Mouse (Mus musculus) C2C12 (cell line): ENCODE data around the gene Dcdc2a. TPM values are rescaled to one million over a fixed set of nuclear protein-coding genes. Genes with fewer than 3 reads are reported as not detected.

ENCODE experiments used
- H3K27me3 ChIP-seq: one replicate; pipeline ENCODE4 v1.6.1; 2011; ENCODE audit not compliant: control insufficient read depth, insufficient read depth, insufficient read length
- H3K36me3 ChIP-seq: one replicate; pipeline ENCODE4 v1.6.1; 2011; ENCODE audit not compliant: control insufficient read depth, insufficient read depth
- H3K4me3 ChIP-seq: one replicate; pipeline ENCODE4 v1.5.1; 2011; ENCODE audit warnings: mild to moderate bottlenecking, control low read depth; ENCODE audit not compliant: poor library complexity, insufficient read depth, severe bottlenecking
- H3K79me2 ChIP-seq: one replicate; pipeline ENCODE4 v1.6.1; 2011; ENCODE audit not compliant: control insufficient read depth, insufficient read depth
- H3K79me3 ChIP-seq: one replicate; pipeline ENCODE4 v1.6.1; 2011; ENCODE audit warnings: low read depth, control low read depth
- H3ac ChIP-seq: one replicate; pipeline ENCODE3; 2011; ENCODE audit warnings: low read depth; ENCODE audit not compliant: control insufficient read depth, insufficient read length
- CEBPB ChIP-seq: IDR thresholded peaks from one replicate; pipeline ENCODE4 v1.6.1; 2011; ENCODE audit warnings: low read depth, mild to moderate bottlenecking, control low read depth, moderate library complexity
- CTCF ChIP-seq: IDR thresholded peaks from one replicate; pipeline ENCODE4 v1.5.1; 2011; ENCODE audit not compliant: control insufficient read depth, insufficient read depth, insufficient read length
- FOSL1 ChIP-seq: IDR thresholded peaks from one replicate; pipeline ENCODE4 v1.8.0; 2011; ENCODE audit warnings: mild to moderate bottlenecking, low read length; ENCODE audit not compliant: poor library complexity, insufficient read depth, severe bottlenecking
- MAX ChIP-seq: IDR thresholded peaks from one replicate; pipeline ENCODE4 v1.6.1; 2011; ENCODE audit warnings: mild to moderate bottlenecking, control low read depth
- MYOD1 ChIP-seq: IDR thresholded peaks from one replicate; pipeline ENCODE4 v1.6.1; 2011; ENCODE audit warnings: low read depth; ENCODE audit not compliant: control insufficient read depth, insufficient read length
- MYOG ChIP-seq: IDR thresholded peaks from one replicate; pipeline ENCODE4 v1.6.1; 2011; ENCODE audit not compliant: control insufficient read depth, insufficient read length; ENCODE audit errors: extremely low read depth
- USF1 ChIP-seq: IDR thresholded peaks from one replicate; pipeline ENCODE4 v1.6.1; 2011; ENCODE audit warnings: low read depth, mild to moderate bottlenecking, control low read depth, moderate library complexity
- polyA plus RNA-seq: library from polyadenylated mRNA; unstranded; fragments of >200 nt; fragmentation: generic; extraction: Trizol; gene quantifications from one replicate; pipeline ENCODE4 v1.2.1, GENCODE M21; 2012; ENCODE audit warnings: missing spikeins

Gene Dcdc2a
- polyA plus RNA-seq, 1 experiment: not detected

- Histone ChIP-seq H3K79me3 (no peaks in the 10 kb centered on the region), H3K79me2 (no peaks in the 10 kb centered on the region), H3K4me3 (no peak overlapping the region), H3K27me3 (peaks cover 27% of the 10 kb centered on the region), H3K36me3 (no peaks in the 10 kb centered on the region), H3ac (no peak overlapping the region)
- TF ChIP-seq MYOD1: no peak
- no peak for TF ChIP-seq FOSL1
- TF ChIP-seq CTCF: no peak
- no peak for TF ChIP-seq CEBPB
- no peak for TF ChIP-seq MYOG
- no peak for TF ChIP-seq MAX
- TF ChIP-seq USF1: no peak
These were observed 671 bp upstream of the Dcdc2a start for GRCm38 (mm10) chr13:25055111-25055554.

GRCm38 (mm10) chr13:25066659-25067058 is 10.9 kb downstream of the Dcdc2a start:
- no peak for TF ChIP-seq CEBPB
- no peak for TF ChIP-seq USF1
- no peak for TF ChIP-seq CTCF
- no peak overlapping the region for H3K4me3 ChIP-seq
- H3K27me3 ChIP-seq: no peaks in the 10 kb centered on the region
- no peaks in the 10 kb centered on the region for H3K36me3 ChIP-seq
- no peaks in the 10 kb centered on the region for H3K79me3 ChIP-seq
- H3ac ChIP-seq: no peak overlapping the region
- H3K79me2 ChIP-seq: no peaks in the 10 kb centered on the region

- Histone ChIP-seq H3K27me3 (no peaks in the 10 kb centered on the region), H3K79me2 (no peaks in the 10 kb centered on the region), H3ac (no peak overlapping the region), H3K79me3 (no peaks in the 10 kb centered on the region), H3K4me3 (no peak overlapping the region), H3K36me3 (no peaks in the 10 kb centered on the region)
- no peak for TF ChIP-seq CTCF
- no peak for TF ChIP-seq CEBPB
These were observed 11.4 kb downstream of the Dcdc2a start for GRCm38 (mm10) chr13:25067183-25067582.

- TF ChIP-seq MYOG (no peak), CEBPB (no peak), FOSL1 (no peak)
- no peak overlapping the region for H3K4me3 ChIP-seq
- H3K36me3 ChIP-seq: no peaks in the 10 kb centered on the region
- no peaks in the 10 kb centered on the region for H3K27me3 ChIP-seq
- H3K79me3 ChIP-seq: no peaks in the 10 kb centered on the region
- no peaks in the 10 kb centered on the region for H3K79me2 ChIP-seq
- no peak overlapping the region for H3ac ChIP-seq
These were observed 14.0 kb downstream of the Dcdc2a start for GRCm38 (mm10) chr13:25069765-25070164.

GRCm38 (mm10) chr13:25070791-25071190 is 15.0 kb downstream of the Dcdc2a start:
- Histone ChIP-seq H3K4me3 (no peak overlapping the region), H3K79me2 (no peaks in the 10 kb centered on the region), H3K27me3 (no peaks in the 10 kb centered on the region), H3K79me3 (no peaks in the 10 kb centered on the region), H3K36me3 (no peaks in the 10 kb centered on the region), H3ac (no peak overlapping the region)
- TF ChIP-seq MYOG (no peak), MAX (no peak), CTCF (no peak), MYOD1 (no peak), CEBPB (no peak), FOSL1 (no peak), USF1 (no peak)

GRCm38 (mm10) chr13:25077262-25077661 is 21.5 kb downstream of the Dcdc2a start:
- Histone ChIP-seq H3ac (no peak overlapping the region), H3K27me3 (peaks cover 5% of the 10 kb centered on the region)

More at GRCm38 (mm10) chr13:25077262-25077661, 21.5 kb downstream of the Dcdc2a start:
- no peaks in the 10 kb centered on the region for H3K79me2 ChIP-seq
- H3K4me3 ChIP-seq: no peak overlapping the region
- no peak for TF ChIP-seq MYOD1
- TF ChIP-seq CTCF: no peak
- no peak for TF ChIP-seq CEBPB
- TF ChIP-seq USF1: no peak
- TF ChIP-seq MYOG: no peak
- no peak for TF ChIP-seq FOSL1
- no peak for TF ChIP-seq MAX
- no peaks in the 10 kb centered on the region for H3K79me3 ChIP-seq
- H3K36me3 ChIP-seq: no peaks in the 10 kb centered on the region
